Comparison of ENCODE assay signal across 9 mouse cellular contexts in genomic region chr3:101047586-101048275, GRCm38 (mm10). TPM values are rescaled to one million over a fixed set of nuclear protein-coding genes. Genes with fewer than 3 reads are reported as not detected.
DNase-seq lines count a peak whose midpoint lies in the region; ATAC-seq and TF ChIP-seq lines count a peak whose summit lies in the region.
"Had no signal": no experiment of that assay in that cellular context is flagged by ENCODE, and none has a peak within 500 bp of the region (broad histone marks: within the 10 kb centered on the region; RNA-seq: fewer than 3 reads in every experiment).

No protein-coding gene starts in this region.

- no peaks in the 10 kb centered on the region for H3K79me3 ChIP-seq in C2C12 (ENCODE audit: low read depth)

- 0 out of 2 replicates have a peak overlapping the region, but pooled peaks have one; percentile 50 for H3K27ac ChIP-seq in forebrain, embryonic 12.5 days

- no peak for TF ChIP-seq CTCF in C2C12 (IDR thresholded peaks at IDR 0.05; ENCODE audit: control insufficient read depth, insufficient read depth, insufficient read length)

- peak; percentile 27 to 36 for DNase-seq in cerebellum, postnatal 10 days
- no peak for DNase-seq in cerebellum, adult 11 months
- DNase-seq in heart, postnatal 14 days, result peak; percentile 76 to 77
- peak; percentile 30 to 77 for DNase-seq in left cerebral cortex, postnatal 10 days (ENCODE audit: extremely low spot score in 1 of 2, low spot score in 2 of 2)
- peak; percentile 76 to 85 for DNase-seq in right cerebral cortex, postnatal 36 days (ENCODE audit: low spot score in 2 of 2)
- DNase-seq in spleen, postnatal 4 days (ENCODE audit: low spot score in 2 of 2), result no peak

- H3K4me3 ChIP-seq in C2C12 (ENCODE audit: insufficient read depth, poor library complexity, severe bottlenecking), result no peak overlapping the region
- no peak overlapping the region for H3K4me3 ChIP-seq in forebrain, embryonic 12.5 days (replicated peaks)
- H3K4me3 ChIP-seq: megakaryocyte, embryonic 14.5 days had no signal

- WGBS in forebrain, embryonic 12.5 days, result 77% methylated on average over 15 of the region's 15 CpGs

- H3K9ac ChIP-seq in forebrain, embryonic 12.5 days, result no peak overlapping the region

- H3K9me3 ChIP-seq in forebrain, embryonic 12.5 days, result no peaks in the 10 kb centered on the region
- H3K9me3 ChIP-seq: megakaryocyte, embryonic 14.5 days had no signal

- no peaks in the 10 kb centered on the region for H3K27me3 ChIP-seq in C2C12 (ENCODE audit: control insufficient read depth, insufficient read depth, insufficient read length)
- H3K27me3 ChIP-seq in forebrain, embryonic 12.5 days, result no peaks in the 10 kb centered on the region

- H3K4me1 ChIP-seq in forebrain, embryonic 12.5 days, result peaks cover 23% of the 10 kb centered on the region
- H3K4me1 ChIP-seq: megakaryocyte, embryonic 14.5 days had no signal

- peak; percentile 65; the same call in 1 of the 2 replicates for ATAC-seq in forebrain, embryonic 12.5 days (ENCODE audit: low FRiP score)

- no peak overlapping the region for H3ac ChIP-seq in C2C12 (ENCODE audit: control insufficient read depth, insufficient read length, low read depth)

- H3K4me2 ChIP-seq in forebrain, embryonic 12.5 days, result no peak overlapping the region

- H3K36me3 ChIP-seq in C2C12 (ENCODE audit: control insufficient read depth, insufficient read depth), result peaks cover 4% of the 10 kb centered on the region
- peaks cover 36% of the 10 kb centered on the region for H3K36me3 ChIP-seq in forebrain, embryonic 12.5 days (replicated peaks)

- intact Hi-C loops in heart, postnatal 14 days (cut with DNase I), result no loop called here
- intact Hi-C loops in left cerebral cortex, postnatal 10 days (cut with DNase I), result no loop called here

- H3K79me2 ChIP-seq in C2C12 (ENCODE audit: control insufficient read depth, insufficient read depth), result no peaks in the 10 kb centered on the region

TF ChIP-seq in C2C12, 6 proteins besides CTCF, POLR2A, EP300 and RAD21:
- peak; percentile 82 for TF ChIP-seq CEBPB (IDR thresholded peaks at IDR 0.05; ENCODE audit: low read depth)
- TF ChIP-seq MAX (IDR thresholded peaks at IDR 0.05), result no peak
TF ChIP-seq in C2C12: peak in this region for 1.

RNA-seq across cellular contexts. Expression of gene Cd101, which starts 18.4 kb away (rescaled TPM):
- 0.01 TPM for polyA plus RNA-seq in C2C12 (2012; fragmentation: generic; extraction: Trizol)
- 0.05 TPM in 1 of 2 replicates, not detected in the other for polyA plus RNA-seq in forebrain, embryonic 12.5 days (2016; fragmentation: Nextera tagmentation; extraction: Ambion mirVana)
- total RNA-seq in heart, postnatal 14 days (2021), result under 1 TPM; 0.37 to 0.43 TPM
- under 1 TPM; 0.10 to 0.30 TPM for total RNA-seq in left cerebral cortex, postnatal 10 days (2021)

Comparison
In these comparisons a context has a peak if more than half of its experiments do, and no peak if none do; other contexts are left out.
1. DNase-seq: peak in cerebellum, postnatal 10 days (2 of 2), heart, postnatal 14 days (2 of 2), left cerebral cortex, postnatal 10 days (2 of 2) and right cerebral cortex, postnatal 36 days (2 of 2); none in cerebellum, adult 11 months (single experiment) and spleen, postnatal 4 days (0 of 2).